Mouse (Mus musculus) NIH3T3 (cell line): ENCODE measurements around the gene Gmpr2.

Source experiments
- DNase-seq: peaks from one replicate; pipeline ENCODE4 v3.0.0-alpha.2; 2012; ENCODE audit warnings: low read depth

Gene Gmpr2

GRCm38 (mm10) chr14:55671833-55672740 lies at the start of gene Gmpr2, which contains the start of gene Nedd8:
Gene Gmpr2, plus strand, starts transcription at chr14:55671941.
Gene Nedd8, minus strand, starts transcription at chr14:55672124.
- DNase-seq: peak; percentile 94

GRCm38 (mm10) chr14:55628077-55628827 lies 43.5 kb upstream of the Gmpr2 start:
- DNase-seq: no peak

- peak; percentile 67 for DNase-seq
Observed at GRCm38 (mm10) chr14:55629312-55629711, 42.4 kb upstream of the Gmpr2 start.

- DNase-seq: peak; percentile 55
Observed at GRCm38 (mm10) chr14:55634874-55635522, 36.7 kb upstream of the Gmpr2 start.

GRCm38 (mm10) chr14:55635523-55636007 lies 36.2 kb upstream of the Gmpr2 start, which contains the start of gene Ipo4:
Gene Ipo4, minus strand, starts transcription at chr14:55635957.
- DNase-seq: peak; percentile 90

- no peak for DNase-seq
Observed at GRCm38 (mm10) chr14:55637795-55638194, 33.9 kb upstream of the Gmpr2 start, which contains the start of gene Gm49378. Gene Gm49378, minus strand, starts transcription at chr14:55637895.

- no peak for DNase-seq
Observed at GRCm38 (mm10) chr14:55640816-55641215, 30.9 kb upstream of the Gmpr2 start.

GRCm38 (mm10) chr14:55641291-55641690 lies 30.4 kb upstream of the Gmpr2 start:
- no peak for DNase-seq

- DNase-seq: no peak
Observed at GRCm38 (mm10) chr14:55642679-55643059, 29.1 kb upstream of the Gmpr2 start.

GRCm38 (mm10) chr14:55643060-55643907 lies 28.5 kb upstream of the Gmpr2 start, which contains the start of gene Tm9sf1:
Gene Tm9sf1, minus strand, starts transcription at chr14:55643806.
- peak; percentile 85 for DNase-seq

GRCm38 (mm10) chr14:55644261-55644888 lies 27.4 kb upstream of the Gmpr2 start:
- DNase-seq: peak; percentile 23

- DNase-seq: no peak
Observed at GRCm38 (mm10) chr14:55649884-55650283, 21.9 kb upstream of the Gmpr2 start, which contains the start of gene Tssk4. Gene Tssk4, plus strand, starts transcription at chr14:55650184.

GRCm38 (mm10) chr14:55651528-55651927 lies 20.2 kb upstream of the Gmpr2 start:
- DNase-seq: no peak

- no peak for DNase-seq
Observed at GRCm38 (mm10) chr14:55656935-55657334, 14.8 kb upstream of the Gmpr2 start.

GRCm38 (mm10) chr14:55658011-55658410 lies 13.7 kb upstream of the Gmpr2 start:
- no peak for DNase-seq

- peak; percentile 92 for DNase-seq
Observed at GRCm38 (mm10) chr14:55659960-55660573, 11.7 kb upstream of the Gmpr2 start, which contains the start of gene Mdp1. Gene Mdp1, minus strand, starts transcription at chr14:55660508.

- DNase-seq: no peak
Observed at GRCm38 (mm10) chr14:55660636-55661035, 11.1 kb upstream of the Gmpr2 start.

GRCm38 (mm10) chr14:55671486-55671832 lies 282 bp upstream of the Gmpr2 start:
- DNase-seq: no peak

GRCm38 (mm10) chr14:55672741-55673060 lies 960 bp downstream of the Gmpr2 start:
- DNase-seq: no peak

- DNase-seq: no peak
Observed at GRCm38 (mm10) chr14:55677615-55678014, 5.9 kb downstream of the Gmpr2 start.
